In genomic region chr8:47689704-47690326, GRCm38 (mm10) we compare ENCODE assay signal across 8 mouse cellular contexts. TPM values are rescaled to one million over a fixed set of nuclear protein-coding genes. Genes with fewer than 3 reads are reported as not detected.
A peak's percentile ranks its signal among the peaks of the same experiment; 100 is the strongest.
DNase-seq lines count a peak whose midpoint lies in the region; ATAC-seq and TF ChIP-seq lines count a peak whose summit lies in the region.

No protein-coding gene starts in this region.

- H3K4me3 ChIP-seq in hindbrain, embryonic 11.5 days (ENCODE audit: low read depth, low read length), result no peak overlapping the region
- no peak overlapping the region for H3K4me3 ChIP-seq in hindbrain, embryonic 16.5 days (ENCODE audit: low read length)
- H3K4me3 ChIP-seq in E14TG2a.4 (replicated peaks; ENCODE audit: low read length), result no peak overlapping the region

- H3K4me1 ChIP-seq in hindbrain, embryonic 11.5 days (replicated peaks; ENCODE audit: control insufficient read depth, insufficient read depth, low read length), result no peaks in the 10 kb centered on the region
- 0 out of 2 replicates have a peak, but pooled peaks cover 5% of the 10 kb centered on the region for H3K4me1 ChIP-seq in hindbrain, embryonic 16.5 days (ENCODE audit: control insufficient read depth, insufficient read depth, low read depth, low read length)
- peaks cover 44% of the 10 kb centered on the region for H3K4me1 ChIP-seq in E14TG2a.4 (replicated peaks; ENCODE audit: low read depth, low read length)

- H3K27me3 ChIP-seq in hindbrain, embryonic 11.5 days (ENCODE audit: control insufficient read depth, insufficient read depth, low read length), result 0 out of 2 replicates have a peak, but pooled peaks cover 3% of the 10 kb centered on the region
- no peaks in the 10 kb centered on the region for H3K27me3 ChIP-seq in hindbrain, embryonic 16.5 days (replicated peaks; ENCODE audit: control insufficient read depth, insufficient read depth, low read length)
- peaks cover 7% of the 10 kb centered on the region; the same call in 1 of the 2 replicates for H3K27me3 ChIP-seq in E14TG2a.4 (ENCODE audit: insufficient read depth, low read length)

- H3K9me3 ChIP-seq in hindbrain, embryonic 11.5 days (ENCODE audit: control insufficient read depth, low read length), result no peaks in the 10 kb centered on the region
- no peaks in the 10 kb centered on the region for H3K9me3 ChIP-seq in hindbrain, embryonic 16.5 days (ENCODE audit: control insufficient read depth, low read length)
- no peaks in the 10 kb centered on the region for H3K9me3 ChIP-seq in E14TG2a.4 (ENCODE audit: low read length)

- no peak overlapping the region for H3K4me2 ChIP-seq in hindbrain, embryonic 11.5 days (replicated peaks; ENCODE audit: low read depth, low read length)
- H3K4me2 ChIP-seq in hindbrain, embryonic 16.5 days (ENCODE audit: low read length), result no peak overlapping the region

- H3K9ac ChIP-seq in hindbrain, embryonic 11.5 days (ENCODE audit: low read depth, low read length), result no peak overlapping the region
- no peak overlapping the region for H3K9ac ChIP-seq in hindbrain, embryonic 16.5 days (ENCODE audit: low read depth, low read length)

- H3K27ac ChIP-seq in hindbrain, embryonic 11.5 days (ENCODE audit: low read depth, low read length), result no peak overlapping the region
- no peak overlapping the region for H3K27ac ChIP-seq in hindbrain, embryonic 16.5 days (ENCODE audit: low read depth, low read length)

- peak; percentile 64 for DNase-seq in hindbrain, embryonic 11.5 days (ENCODE audit: low spot score)
- peak; percentile 70 for DNase-seq in embryo, embryonic 10.5 days (ENCODE audit: low spot score)
- DNase-seq in lung, adult 18-20 months, result peak; percentile 19 to 50
- DNase-seq in thymus, postnatal 14 days, result peak; percentile 72
- DNase-seq in adrenal gland, adult 18-20 months (ENCODE audit: low spot score in 2 of 2), result no peak
- no peak for DNase-seq in layer of hippocampus, postnatal 10 days (ENCODE audit: low spot score in 2 of 2)

- TF ChIP-seq CTCF in E14TG2a.4 (conservative IDR thresholded peaks at IDR 0.05; ENCODE audit: low read length), result peak; percentile 60

- H3K36me3 ChIP-seq in hindbrain, embryonic 11.5 days (ENCODE audit: control insufficient read depth, insufficient read depth, low read length), result no peaks in the 10 kb centered on the region
- H3K36me3 ChIP-seq in hindbrain, embryonic 16.5 days (ENCODE audit: control insufficient read depth, insufficient read depth, low read length), result no peaks in the 10 kb centered on the region
- no peaks in the 10 kb centered on the region for H3K36me3 ChIP-seq in E14TG2a.4 (ENCODE audit: insufficient read depth, low read length)

- 48% methylated on average over 12 of the region's 12 CpGs for WGBS in hindbrain, embryonic 11.5 days
- 55% methylated on average over 12 of the region's 12 CpGs for WGBS in hindbrain, embryonic 16.5 days

- ATAC-seq in hindbrain, embryonic 11.5 days (ENCODE audit: low FRiP score), result no peak
- no peak for ATAC-seq in hindbrain, embryonic 16.5 days

RNA-seq across cellular contexts. Expression of gene Ing2, which starts 14.5 kb away (rescaled TPM):
- polyA plus RNA-seq in hindbrain, embryonic 11.5 days (2014; fragmentation: Nextera tagmentation; extraction: Ambion mirVana), result 13.2 and 13.3 TPM in 2 replicates
- 4.6 and 6.5 TPM in 2 replicates for polyA plus RNA-seq in hindbrain, embryonic 16.5 days (2015; fragmentation: Nextera tagmentation; extraction: Ambion mirVana)
- total RNA-seq in adrenal gland, adult 18-20 months (2021), result 10 to 100 TPM; 15.6 to 25.4 TPM
- total RNA-seq in layer of hippocampus, postnatal 10 days (2021), result 10 to 100 TPM; 25.6 to 26.9 TPM

RNA-seq across cellular contexts. Expression of gene Cdkn2aip, which starts 23.9 kb away (rescaled TPM):
- 46.3 and 50.8 TPM in 2 replicates for polyA plus RNA-seq in hindbrain, embryonic 11.5 days (2014; fragmentation: Nextera tagmentation; extraction: Ambion mirVana)
- 24.7 and 28.5 TPM in 2 replicates for polyA plus RNA-seq in hindbrain, embryonic 16.5 days (2015; fragmentation: Nextera tagmentation; extraction: Ambion mirVana)
- 10 to 100 TPM; 11.8 to 13.1 TPM for total RNA-seq in adrenal gland, adult 18-20 months (2021)
- total RNA-seq in layer of hippocampus, postnatal 10 days (2021), result 10 to 100 TPM; 12.1 to 13.4 TPM

Comparison
In these comparisons a context has a peak if more than half of its experiments do, and no peak if none do; other contexts are left out.
1. DNase-seq: peak in hindbrain, embryonic 11.5 days (single experiment), embryo, embryonic 10.5 days (single experiment), lung, adult 18-20 months (2 of 2) and thymus, postnatal 14 days (single experiment); none in adrenal gland, adult 18-20 months (0 of 2) and layer of hippocampus, postnatal 10 days (0 of 2).